Mouse (Mus musculus) ES-Bruce4 (cell line): ENCODE data around the gene Ltbp3. TPM values are rescaled to one million over a fixed set of nuclear protein-coding genes. Genes with fewer than 3 reads are reported as not detected.
A peak's percentile ranks its signal among the peaks of the same experiment; 100 is the strongest.

Source experiments
- H3K27ac ChIP-seq: 2 replicates; pipeline ENCODE4 v1.5.1; 2012; ENCODE audit warnings: low read length, inconsistent platforms; ENCODE audit not compliant: insufficient read depth
- H3K27me3 ChIP-seq: 2 replicates; pipeline ENCODE4 v1.6.1; 2012; ENCODE audit warnings: mild to moderate bottlenecking, low read length, inconsistent platforms; ENCODE audit not compliant: control insufficient read depth, poor library complexity, insufficient read depth, severe bottlenecking
- H3K36me3 ChIP-seq: 2 replicates; pipeline ENCODE4 v1.6.1; 2012; ENCODE audit warnings: inconsistent platforms, mild to moderate bottlenecking, low read length, moderate library complexity; ENCODE audit not compliant: control insufficient read depth, poor library complexity, insufficient read depth, severe bottlenecking
- H3K4me1 ChIP-seq: one replicate; pipeline ENCODE4 v1.8.1; 2011; ENCODE audit warnings: low read length; ENCODE audit not compliant: control insufficient read depth, insufficient read depth
- H3K4me3 ChIP-seq: 2 replicates; pipeline ENCODE4 v1.5.1; 2011; ENCODE audit warnings: low read depth, mild to moderate bottlenecking, low read length
- H3K9ac ChIP-seq: 2 replicates; pipeline ENCODE4 v1.6.1; 2012; ENCODE audit warnings: low read depth, mild to moderate bottlenecking, inconsistent platforms; ENCODE audit not compliant: poor library complexity, severe bottlenecking
- H3K9me3 ChIP-seq: replicated peaks from 2 replicates; pipeline ENCODE4 v1.6.1; 2012; ENCODE audit warnings: mild to moderate bottlenecking, low read length, inconsistent platforms; ENCODE audit not compliant: control insufficient read depth, poor library complexity, insufficient read depth, severe bottlenecking
- CTCF ChIP-seq: IDR thresholded peaks from one replicate; pipeline ENCODE4 v1.8.1; 2011; ENCODE audit warnings: low read depth, low read length
- EP300 ChIP-seq: IDR thresholded peaks from 2 replicates; pipeline ENCODE4 v1.6.1; 2011; ENCODE audit warnings: low read depth, low read length; ENCODE audit not compliant: insufficient read depth
- POLR2A ChIP-seq: IDR thresholded peaks from one replicate; pipeline ENCODE4 v1.8.1; 2011; ENCODE audit warnings: low read length; ENCODE audit not compliant: insufficient read depth
- polyA plus RNA-seq: library from polyadenylated mRNA; stranded (reverse); fragments of >200 nt; gene quantifications from 2 replicates; pipeline ENCODE4 v1.2.4, GENCODE M21; 2011; ENCODE audit warnings: low read depth; ENCODE audit not compliant: missing spikeins, insufficient read depth, insufficient read length

Ltbp3 gene
- polyA plus RNA-seq, 1 experiment: 5.9 TPM

DNA sequence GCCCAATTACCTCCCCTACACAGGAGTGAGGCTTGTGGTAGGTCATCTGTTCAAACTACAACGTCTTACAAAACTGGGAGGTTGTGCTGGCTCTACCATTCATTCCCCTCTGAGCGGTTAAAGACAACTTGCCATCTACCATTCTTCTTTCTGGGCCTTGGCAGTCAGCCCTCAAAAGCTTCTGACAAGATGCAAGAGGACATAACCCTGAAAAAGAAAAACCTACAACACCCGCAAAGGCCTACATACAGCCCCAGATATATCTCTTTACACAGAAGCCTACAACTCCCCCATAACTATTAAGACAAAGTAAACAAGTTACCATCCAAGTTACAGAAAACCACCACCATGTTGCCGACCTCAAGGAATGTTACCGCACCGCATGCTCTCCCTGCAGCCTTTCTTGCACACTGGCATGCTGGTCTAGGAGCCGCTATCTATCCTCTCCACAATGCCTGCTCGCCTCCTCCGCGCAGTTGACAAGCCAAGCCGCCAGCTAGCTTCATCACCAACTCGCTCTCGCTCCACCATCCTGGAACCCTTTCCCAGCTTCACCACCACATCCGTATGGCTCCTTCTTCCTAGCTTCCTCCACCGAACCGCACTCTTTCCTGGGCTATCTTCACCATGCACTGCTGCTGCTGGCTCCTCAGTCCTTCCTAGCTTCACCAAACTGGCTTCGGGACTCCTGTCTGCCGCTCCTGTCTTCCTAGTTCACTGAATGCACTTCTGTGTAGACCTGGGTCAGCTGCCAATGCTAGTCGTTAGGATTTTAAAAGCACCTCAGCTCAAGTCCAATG, 60.1 kb downstream of the Ltbp3 start:
- Histone ChIP-seq H3K4me3 (peak overlapping the region; percentile 100), H3K36me3 (peaks cover 54% of the 10 kb centered on the region), H3K9me3 (no peaks in the 10 kb centered on the region), H3K27me3 (no peaks in the 10 kb centered on the region), H3K9ac (peak overlapping the region; percentile 88), H3K27ac (peak overlapping the region; percentile 79), H3K4me1 (peaks cover 2% of the 10 kb centered on the region)
- TF ChIP-seq POLR2A (peak; percentile 87), EP300 (no peak), CTCF (no peak)

DNA sequence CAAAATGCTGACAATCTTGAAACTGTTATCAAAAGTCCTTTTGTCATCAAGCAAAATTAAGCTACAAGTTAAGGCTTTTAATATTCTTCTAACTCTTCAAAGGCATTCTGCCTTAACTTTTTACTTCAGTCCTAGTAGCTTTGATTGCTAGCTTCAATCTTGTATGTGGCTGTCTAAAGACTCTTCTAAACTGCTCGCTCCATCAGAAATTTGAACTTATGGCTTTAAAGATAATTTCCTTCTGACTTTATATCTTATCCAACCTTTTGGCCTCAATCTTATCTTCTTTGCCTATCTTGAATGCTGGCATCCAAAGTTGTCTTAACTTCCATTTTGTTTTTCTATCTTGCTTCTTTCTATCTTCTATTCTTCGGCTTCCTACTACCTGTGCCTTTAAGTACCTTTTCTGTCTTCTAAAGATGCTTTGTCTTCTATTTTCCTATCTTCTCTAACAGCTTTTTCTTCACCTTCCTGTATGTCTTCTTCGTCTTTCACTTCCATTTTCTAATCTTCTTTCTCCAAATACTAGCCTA, 60.8 kb downstream of the Ltbp3 start:
- no peaks in the 10 kb centered on the region for H3K9me3 ChIP-seq
- H3K4me3 ChIP-seq: peak overlapping the region; percentile 100
- peak overlapping the region; percentile 88 for H3K9ac ChIP-seq
- H3K4me1 ChIP-seq: peaks cover 2% of the 10 kb centered on the region
- TF ChIP-seq POLR2A (no peak), EP300 (no peak), CTCF (no peak)
- no peaks in the 10 kb centered on the region for H3K27me3 ChIP-seq
- H3K36me3 ChIP-seq: peaks cover 48% of the 10 kb centered on the region
- H3K27ac ChIP-seq: peak overlapping the region; percentile 95

DNA sequence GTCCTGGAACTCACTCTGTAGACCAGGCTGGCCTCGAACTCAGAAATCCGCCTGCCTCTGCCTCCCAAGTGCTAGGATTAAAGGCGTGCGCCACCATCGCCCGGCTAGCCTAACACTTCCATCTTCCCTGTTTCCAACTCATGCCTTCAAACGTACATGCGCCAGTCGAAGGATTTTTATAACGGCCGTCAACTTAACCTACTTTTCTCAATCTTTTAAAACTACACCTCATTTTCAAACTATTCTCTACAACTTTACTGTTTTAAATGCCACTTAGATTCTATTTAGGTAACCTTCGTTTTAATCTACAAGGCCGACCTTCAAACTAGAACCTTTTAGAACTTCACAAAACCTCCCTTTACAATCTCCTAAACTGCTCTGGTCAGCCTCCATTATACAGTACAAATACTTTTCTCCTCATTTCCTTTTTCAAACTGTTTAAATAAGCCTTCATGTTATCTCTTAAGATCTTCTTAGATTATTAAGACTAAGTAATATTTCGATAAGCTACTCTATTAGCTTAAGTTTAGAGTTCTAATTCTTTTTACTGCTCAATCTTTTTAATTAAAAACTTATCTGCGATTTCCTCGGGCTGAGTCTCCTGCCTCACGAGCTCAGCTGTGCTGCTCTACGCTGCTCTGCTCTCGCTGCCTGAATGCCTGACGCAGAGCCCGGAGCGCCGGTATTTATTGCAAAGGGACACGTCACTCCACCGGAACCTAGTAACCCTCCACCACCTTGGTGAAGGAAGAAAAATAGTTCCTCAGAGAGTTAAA, 61.5 kb downstream of the Ltbp3 start:
- H3K27me3 ChIP-seq: no peaks in the 10 kb centered on the region
- peak overlapping the region; percentile 93 for H3K9ac ChIP-seq
- peaks cover 2% of the 10 kb centered on the region for H3K4me1 ChIP-seq
- peaks cover 41% of the 10 kb centered on the region for H3K36me3 ChIP-seq
- TF ChIP-seq EP300: peak; percentile 95
- peak; percentile 100 for TF ChIP-seq POLR2A
- no peak for TF ChIP-seq CTCF
- H3K4me3 ChIP-seq: peak overlapping the region; percentile 98
- peak overlapping the region; percentile 97 for H3K27ac ChIP-seq
- H3K9me3 ChIP-seq: no peaks in the 10 kb centered on the region

DNA sequence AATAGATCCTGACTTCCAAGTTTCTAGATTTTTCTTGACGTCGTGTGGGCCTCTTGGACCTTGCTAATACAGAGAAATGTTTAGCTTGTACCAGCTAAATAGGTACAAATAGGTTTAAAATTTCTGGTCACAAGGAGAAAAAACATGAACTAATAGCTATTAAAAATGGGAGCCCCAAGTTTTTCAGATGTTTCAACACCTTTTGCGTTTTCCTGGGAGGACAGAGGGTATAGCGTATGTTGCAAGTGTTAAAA, 62.0 kb downstream of the Ltbp3 start:
- Histone ChIP-seq H3K9ac (peak overlapping the region; percentile 93), H3K4me1 (peaks cover 2% of the 10 kb centered on the region), H3K4me3 (peak overlapping the region; percentile 93), H3K9me3 (no peaks in the 10 kb centered on the region), H3K27me3 (no peaks in the 10 kb centered on the region), H3K36me3 (peaks cover 35% of the 10 kb centered on the region), H3K27ac (peak overlapping the region; percentile 97)
- TF ChIP-seq CTCF: no peak

DNA sequence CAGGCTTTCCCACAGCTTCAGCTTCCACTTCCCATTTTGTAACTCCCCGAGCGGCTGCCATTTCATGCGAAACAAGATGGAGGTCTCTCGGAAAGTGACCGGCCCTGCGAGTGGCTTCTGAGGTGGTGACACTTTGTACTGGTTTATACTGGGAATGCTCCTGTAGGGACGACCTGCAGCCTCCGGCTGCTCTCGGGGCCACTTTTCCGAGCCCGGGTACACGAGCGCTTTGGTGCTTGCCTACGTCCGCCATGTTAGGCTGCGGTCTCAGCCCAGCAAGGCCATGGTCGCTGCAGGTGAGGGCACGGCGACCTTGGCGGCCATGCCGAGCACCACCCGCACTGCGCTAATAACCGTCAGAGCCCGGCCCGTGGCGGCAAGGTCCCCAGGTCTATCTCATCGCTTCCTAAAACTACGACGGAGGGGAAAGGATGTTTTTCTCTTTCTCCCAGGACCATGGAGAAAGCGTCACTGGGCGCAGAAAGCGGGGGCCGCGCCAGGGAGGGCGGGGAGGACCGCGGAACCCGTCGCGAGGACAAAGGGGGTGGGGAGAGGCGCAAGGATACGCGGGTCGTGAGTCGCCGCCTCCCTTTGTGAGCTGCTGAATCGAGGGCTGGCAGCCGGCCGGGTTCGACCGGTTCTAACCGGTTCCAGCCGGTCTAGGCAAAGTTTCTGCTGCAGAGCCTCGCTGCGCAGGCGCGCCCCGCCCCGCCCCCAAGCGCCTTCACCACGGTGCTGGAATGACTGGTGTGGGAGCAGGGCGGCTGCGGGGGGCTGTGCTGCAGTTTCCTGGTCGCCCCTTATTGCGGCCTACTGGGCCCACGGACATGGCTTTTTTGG, 62.6 kb downstream of the Ltbp3 start:
- H3K4me1 ChIP-seq: peaks cover 6% of the 10 kb centered on the region

More for the DNA sequence above, 62.6 kb downstream of the Ltbp3 start:
- H3K36me3 ChIP-seq: peaks cover 31% of the 10 kb centered on the region
- TF ChIP-seq CTCF (no peak), POLR2A (no peak), EP300 (peak; percentile 97)
- peak overlapping the region; percentile 93 for H3K4me3 ChIP-seq
- no peaks in the 10 kb centered on the region for H3K27me3 ChIP-seq
- H3K9ac ChIP-seq: peak overlapping the region; percentile 93
- no peaks in the 10 kb centered on the region for H3K9me3 ChIP-seq
- peak overlapping the region; percentile 97 for H3K27ac ChIP-seq
